Mouse (Mus musculus) large intestine, adult 2 months (tissue): Measurements from ENCODE around the gene Sox5. TPM values are rescaled to one million over a fixed set of nuclear protein-coding genes. Genes with fewer than 3 reads are reported as not detected.

Source experiments
- DNase-seq: peaks from one replicate; pipeline ENCODE4 v3.0.0-alpha.2; 2012; ENCODE audit warnings: low read depth, low spot score
- WGBS: fragments of 180-500 bp; shearing (Covaris S2); methylation state at CpG from one replicate; pipeline ENCODE4 v1.1.7; 2018; 5-methylcytosine and 5-hydroxymethylcytosine counted together
- polyA plus RNA-seq: library from polyadenylated mRNA; depleted of rRNA; stranded (reverse); fragments of >200 nt; gene quantifications from 2 replicates; pipeline ENCODE4 v1.2.3, GENCODE M21; 2012

Sox5 gene
- polyA plus RNA-seq, 1 experiment = 0.55 TPM

DNA sequence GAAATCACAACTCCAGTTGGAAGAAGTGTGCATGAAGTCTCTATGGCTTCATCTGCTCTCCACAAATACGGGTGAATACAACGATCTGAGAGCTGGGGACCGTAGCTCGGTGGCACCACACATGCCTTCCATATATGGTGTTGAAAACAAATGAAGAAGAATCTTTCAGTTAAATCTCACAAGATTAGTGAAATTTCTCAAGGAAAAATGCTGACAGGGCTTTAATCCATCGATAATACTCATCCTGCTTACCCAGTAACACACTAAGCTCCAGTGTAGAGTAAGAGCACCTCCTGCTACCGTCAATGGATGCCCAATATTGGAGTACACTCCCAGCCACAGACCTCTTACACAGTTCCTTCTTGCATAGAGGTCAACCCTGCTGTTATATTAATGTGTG is 678.2 kb downstream of the Sox5 start:
- 94% methylated on average over 6 of the region's 6 CpGs for WGBS
- no peak for DNase-seq

DNA sequence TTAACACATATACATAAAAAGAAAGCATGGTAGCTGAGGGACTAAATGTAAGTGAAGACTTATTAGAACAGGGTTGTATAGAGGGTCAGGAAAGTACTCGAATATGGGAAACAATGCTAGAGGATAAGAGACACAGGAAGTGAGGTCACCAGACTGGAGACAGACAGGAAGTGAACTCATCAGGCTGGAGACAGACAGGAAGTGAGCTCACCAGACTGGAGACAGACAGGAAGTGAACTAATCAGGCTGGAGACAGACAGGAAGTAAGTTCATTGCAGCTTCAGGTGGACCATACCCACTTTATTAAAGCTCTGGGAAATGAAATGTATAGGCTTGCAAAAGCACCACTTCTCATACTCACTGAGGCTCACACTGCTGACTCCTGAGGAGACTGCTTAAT is 680.9 kb downstream of the Sox5 start:
- 84% methylated on average over 1 of the region's 1 CpGs for WGBS
- DNase-seq = no peak

DNA sequence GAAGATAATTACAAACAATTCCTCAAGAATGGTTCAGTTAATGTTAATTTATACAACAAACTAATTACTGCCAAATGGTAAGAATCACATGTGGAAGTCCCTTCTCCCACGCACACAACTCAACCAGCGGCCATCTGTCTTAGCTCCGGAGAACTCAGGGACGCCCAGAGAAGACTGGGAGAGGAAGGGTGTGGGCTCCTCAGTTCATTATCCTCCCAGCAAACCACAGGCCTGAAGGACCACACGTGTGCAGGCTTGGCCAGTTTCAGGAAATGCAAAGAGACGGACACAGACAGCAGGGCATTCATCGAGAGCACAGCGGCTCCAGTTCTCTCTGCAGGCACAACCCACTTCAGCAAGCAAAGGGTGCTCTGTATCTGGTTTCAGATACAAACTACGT is 683.7 kb downstream of the Sox5 start:
- 67% methylated on average over 9 of the region's 9 CpGs for WGBS
- DNase-seq = no peak

DNA sequence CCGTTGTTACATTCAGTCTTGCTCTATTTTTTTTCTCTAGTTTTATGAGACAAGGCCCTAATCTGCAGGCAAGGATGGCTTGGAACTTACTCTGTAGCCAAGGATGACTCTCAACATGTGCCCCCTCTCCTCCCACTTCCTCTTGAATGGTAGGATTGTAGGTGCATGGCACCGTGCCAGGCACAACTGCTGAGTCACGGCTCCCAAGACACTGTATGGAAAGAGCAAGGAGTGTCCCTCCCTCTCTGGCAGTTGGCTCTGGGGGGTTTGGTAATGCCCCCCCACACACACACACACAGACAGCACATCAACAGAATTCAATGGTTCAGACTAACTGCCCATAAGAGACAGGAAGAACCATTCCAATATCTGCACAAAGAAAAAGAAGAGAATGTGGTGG is 693.5 kb downstream of the Sox5 start:
- DNase-seq = no peak
- 35% methylated on average over 3 of the region's 3 CpGs for WGBS

DNA sequence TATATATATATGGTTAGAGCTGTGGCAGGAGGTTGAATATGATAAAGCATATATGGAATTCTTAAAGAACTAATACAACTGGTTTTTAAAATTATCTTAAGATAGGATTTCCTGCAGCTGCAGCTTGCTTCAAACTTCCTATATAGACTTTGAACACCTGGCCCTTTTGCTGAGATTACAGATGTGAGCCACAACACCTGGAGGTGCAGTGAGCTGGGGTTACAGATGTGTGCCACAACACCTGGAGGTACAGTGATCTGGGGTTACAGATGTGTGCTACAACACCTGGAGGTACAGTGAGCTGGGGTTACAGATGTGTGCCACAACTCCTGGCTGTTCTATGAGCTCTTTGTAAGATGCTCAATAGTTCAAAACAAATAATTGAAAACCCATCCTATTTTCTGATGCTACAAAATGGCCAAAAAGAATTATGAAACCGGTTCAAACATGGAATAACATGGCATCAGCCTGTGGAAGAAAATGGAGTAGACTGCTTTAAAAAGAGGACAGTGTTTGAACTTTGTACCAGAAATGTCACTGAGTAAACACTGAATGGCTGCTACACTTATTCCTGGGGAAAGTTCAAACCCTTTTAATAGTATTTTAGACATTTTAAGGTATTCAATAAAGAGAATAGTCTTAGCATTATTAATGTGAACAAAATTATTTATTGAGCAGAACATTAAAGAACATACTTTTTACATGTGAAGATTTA is 695.5 kb downstream of the Sox5 start:
- WGBS = 31% methylated on average over 1 of the region's 1 CpGs
- no peak for DNase-seq

DNA sequence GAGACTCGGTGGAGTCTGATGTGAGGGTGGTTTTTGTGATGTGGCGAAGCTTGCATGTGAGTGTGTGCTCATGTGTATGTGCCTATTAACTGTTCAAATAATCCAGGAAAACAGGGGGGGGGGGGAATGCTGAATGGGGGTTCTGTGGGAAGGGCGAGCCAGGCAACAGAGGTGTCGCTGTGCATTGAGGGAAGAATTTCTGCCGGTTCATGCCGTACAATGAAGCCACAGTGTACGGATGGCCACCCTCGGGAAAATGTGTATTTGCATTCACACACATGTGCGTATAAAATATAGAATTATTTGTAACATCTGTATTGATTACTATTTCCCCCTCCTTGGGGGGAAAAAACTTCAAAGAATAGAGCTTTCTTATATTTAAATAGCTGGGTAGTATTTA is 699.5 kb downstream of the Sox5 start:
- DNase-seq = no peak
- 95% methylated on average over 9 of the region's 9 CpGs for WGBS

DNA sequence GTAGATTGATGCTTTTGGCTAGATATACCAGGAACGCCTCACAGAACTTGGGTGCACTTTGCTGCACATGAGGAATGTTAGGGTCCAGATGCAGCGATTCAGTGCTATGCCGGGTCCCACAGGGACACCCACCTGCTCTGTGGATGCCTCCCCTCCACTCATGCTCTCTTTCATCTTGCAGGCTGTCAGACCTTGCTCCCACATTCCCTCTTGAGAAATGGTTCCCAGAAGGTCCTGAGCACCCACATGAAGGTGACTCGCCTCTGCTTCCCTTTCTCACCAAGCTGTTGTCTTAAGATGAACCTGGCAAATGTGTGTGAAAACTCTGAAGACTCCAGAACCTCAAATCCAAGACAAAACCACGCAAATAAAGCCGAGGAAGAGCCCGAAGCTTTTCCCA is 704.0 kb downstream of the Sox5 start:
- 94% methylated on average over 7 of the region's 7 CpGs for WGBS
- no peak for DNase-seq

DNA sequence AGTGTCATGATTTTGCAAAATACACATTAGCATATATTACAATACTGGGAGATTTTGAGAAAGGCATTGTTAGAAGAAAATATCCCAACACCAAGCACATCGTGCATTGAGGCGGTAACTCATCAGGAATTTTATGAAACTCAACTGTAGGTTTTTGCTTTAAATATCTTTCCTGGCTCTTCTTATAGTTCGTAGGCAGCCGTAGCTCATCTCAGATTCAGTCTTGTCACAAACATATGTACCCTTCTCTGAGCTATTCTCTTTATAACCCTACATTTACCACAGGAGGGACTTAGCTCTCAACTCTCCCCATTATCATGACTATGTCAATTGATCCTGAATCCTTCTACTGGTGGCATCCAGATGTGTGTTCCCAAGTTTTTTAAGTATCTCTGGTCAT is 705.4 kb downstream of the Sox5 start:
- no peak for DNase-seq
- WGBS = 97% methylated on average over 4 of the region's 4 CpGs

DNA sequence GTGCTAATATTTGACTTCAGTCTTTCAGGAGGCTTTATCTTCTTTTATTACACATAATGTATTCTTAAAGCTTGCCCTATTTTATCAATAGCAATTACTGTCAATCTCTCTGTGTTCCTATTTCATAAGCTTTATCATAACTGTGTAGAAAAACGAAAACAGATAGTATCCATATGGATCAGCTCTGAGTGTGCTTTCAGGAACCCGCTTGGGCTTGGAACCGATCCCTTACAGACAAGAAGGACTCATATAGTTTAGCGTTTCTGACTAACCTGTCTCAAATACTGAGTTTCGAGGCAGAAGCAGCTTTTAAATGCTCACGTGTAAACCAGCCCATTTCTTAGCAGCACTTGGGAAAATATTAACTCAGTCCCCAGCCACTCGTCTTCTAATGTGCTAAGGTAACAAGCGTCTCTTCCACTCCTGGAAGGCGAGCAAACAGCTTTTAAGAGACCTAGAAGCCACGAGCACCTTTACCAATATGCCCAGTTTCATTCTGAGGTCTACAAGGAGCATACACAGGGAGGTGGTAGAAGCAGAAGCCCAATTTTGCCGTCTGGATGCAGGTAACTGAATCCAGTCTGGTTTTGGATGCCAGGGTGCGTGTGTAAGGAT is 706.3 kb downstream of the Sox5 start:
- 53% methylated on average over 12 of the region's 12 CpGs for WGBS
- no peak for DNase-seq

DNA sequence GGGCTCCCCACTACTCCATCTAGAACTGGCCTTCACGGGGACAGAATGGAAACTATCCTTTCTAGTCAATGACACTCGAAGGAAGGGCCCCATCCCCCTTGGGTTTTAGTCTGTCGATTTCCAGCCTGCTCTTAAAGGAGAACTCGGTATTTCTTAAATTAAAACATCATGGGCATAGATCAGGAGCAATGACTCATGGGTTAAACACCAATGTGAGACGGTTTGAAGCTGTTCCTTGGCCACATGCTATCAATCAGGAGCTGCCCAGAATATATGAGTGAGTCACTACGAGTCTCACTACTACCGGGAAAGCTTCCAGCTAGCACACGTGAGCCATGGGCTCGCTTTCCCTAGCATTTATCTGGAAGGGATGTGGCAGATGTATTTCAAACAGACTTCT is 707.0 kb downstream of the Sox5 start:
- WGBS = 14% methylated on average over 9 of the region's 9 CpGs
- DNase-seq = peak; percentile 29

DNA sequence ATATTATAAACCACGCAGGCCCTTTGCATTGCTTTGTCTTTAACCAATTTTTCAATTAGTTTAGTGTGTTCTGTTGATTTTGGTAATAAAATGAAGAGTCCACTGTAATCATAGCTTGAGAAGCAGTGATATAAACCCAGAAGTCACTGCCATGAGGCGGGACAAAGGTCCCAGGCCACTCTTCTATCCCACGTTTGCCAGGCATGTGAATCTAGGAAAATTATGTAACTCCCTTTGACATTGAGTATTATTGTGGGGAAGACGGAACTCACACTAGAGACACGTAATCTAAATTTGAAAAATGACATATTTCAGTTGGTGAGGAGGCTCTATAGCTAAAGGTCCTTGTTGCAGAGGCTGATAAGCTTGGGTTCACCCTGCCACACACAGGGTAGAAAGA is 711.3 kb downstream of the Sox5 start:
- no peak for DNase-seq

DNA sequence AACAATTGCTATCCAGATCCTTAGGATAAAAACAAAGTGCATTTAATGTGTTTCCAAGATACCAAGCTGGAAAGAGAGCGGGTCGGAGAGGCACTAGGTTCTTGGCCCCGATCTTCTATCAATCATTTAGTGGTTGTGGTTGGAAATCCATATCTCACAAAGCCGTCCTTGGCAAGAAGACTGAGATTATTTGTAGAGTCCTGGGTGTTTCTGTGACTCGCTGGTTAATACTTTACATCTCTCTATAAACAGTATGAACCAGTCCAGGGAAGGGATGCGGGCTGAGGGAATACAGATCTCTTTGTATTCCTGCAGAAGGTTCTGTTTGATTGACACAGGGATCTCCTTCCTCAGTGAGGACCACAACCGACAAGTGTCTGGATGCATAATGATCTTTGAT is 714.3 kb downstream of the Sox5 start:
- WGBS = 31% methylated on average over 7 of the region's 7 CpGs
- DNase-seq = no peak

More for the DNA sequence above, 711.3 kb downstream of the Sox5 start:
- WGBS = 83% methylated on average over 5 of the region's 5 CpGs

DNA sequence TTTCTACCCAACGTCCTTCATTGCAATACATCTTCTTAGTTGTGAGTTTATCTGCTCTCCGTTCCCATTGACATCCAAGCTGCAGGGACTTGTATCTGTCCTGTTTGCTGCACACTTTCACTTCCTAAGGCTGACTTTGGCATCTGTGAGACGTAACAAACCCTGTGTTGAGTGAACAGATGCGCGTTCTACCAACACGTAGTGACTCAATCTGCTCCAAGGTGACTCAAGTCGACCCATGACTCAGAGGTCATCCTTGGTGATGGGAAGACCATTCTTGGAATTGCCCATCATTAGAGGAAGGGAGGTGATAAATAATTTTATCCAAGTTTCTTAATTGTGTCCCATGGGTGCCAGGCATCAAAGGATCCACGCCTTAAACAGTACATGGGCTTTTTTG is 719.3 kb downstream of the Sox5 start:
- no peak for DNase-seq
- 92% methylated on average over 8 of the region's 8 CpGs for WGBS

DNA sequence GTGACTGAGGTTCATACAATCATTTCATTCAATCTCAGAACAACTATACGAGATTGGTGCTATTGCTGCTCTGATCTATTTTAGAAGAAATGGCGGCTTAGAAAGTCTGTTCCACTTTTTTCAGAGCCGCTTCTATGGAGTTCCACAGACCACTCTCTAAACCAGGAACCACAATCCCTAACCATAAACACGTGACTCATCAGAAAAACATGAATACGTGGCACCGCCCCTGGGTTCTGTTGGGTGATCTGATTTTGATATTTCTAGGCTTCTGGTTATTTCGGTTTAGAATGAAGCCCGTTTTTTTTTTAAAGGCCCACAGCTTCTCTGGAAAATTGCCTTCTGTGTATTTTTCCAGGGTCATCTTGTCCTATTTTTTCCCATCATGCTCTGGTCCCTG is 720.0 kb downstream of the Sox5 start:
- no peak for DNase-seq
- 84% methylated on average over 8 of the region's 8 CpGs for WGBS

DNA sequence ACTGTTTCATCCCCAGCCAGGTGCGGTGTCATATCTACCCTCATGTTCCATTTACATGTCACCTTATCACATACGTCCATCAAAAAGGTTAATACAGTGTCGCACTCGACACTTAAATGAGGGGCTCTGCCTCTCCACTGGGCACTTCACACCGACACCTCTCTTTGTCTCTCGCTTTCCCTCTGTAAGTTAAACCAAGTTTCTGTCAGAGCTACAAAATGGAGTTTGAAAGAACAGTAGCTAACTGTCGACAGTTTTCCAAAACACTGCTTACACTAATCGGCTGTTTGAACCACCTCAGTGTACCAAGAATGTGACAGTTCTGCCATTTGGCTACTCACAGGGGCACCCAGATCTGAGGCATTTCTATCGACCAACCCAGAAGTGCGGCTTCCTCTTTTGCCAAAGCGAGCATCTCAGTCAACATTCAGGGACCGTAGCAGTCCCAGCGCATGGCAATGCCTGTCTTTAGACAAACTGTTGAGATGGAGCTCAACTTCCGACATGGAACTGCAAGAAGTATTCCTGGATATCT is 724.6 kb downstream of the Sox5 start:
- no peak for DNase-seq
- 69% methylated on average over 14 of the region's 14 CpGs for WGBS

DNA sequence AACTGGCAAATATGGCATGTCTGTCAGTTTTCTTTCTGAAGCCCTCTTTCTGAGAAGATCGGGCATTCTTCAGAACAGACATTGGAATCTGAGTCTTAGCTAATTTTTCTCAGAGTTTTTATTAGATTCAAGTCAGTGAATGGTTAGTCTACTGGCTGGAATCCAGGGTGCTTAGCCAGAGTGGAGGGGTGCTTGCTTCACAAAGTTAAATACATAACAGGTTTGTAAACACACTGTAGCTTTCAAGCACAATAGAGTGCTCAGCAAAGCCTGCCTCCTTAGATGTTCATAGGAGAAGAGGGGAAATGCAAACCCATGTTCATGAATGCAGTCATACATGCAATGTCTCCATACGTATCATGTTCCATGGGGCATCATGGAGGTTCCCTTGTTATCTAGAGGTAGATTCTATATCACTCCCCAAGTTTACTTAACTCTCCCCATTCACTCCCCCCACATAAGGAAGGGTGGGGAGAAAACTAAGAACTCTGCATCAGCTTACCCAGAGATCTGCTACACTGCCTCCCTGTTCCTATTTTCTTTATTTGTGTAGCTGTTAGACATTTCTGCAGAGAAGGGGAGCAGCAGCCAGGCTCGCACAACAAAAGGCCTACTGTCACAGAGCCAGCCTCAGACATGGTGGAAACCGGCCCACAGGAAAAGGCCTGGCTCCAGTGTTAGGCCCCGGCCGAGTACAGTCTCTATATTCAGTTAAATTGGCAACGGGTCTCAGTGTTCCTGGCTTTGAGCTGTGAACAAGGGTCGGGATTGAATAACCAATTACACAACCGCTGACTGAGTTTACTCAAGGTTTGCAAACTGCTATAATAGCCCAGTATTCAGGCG is 725.3 kb downstream of the Sox5 start:
- DNase-seq = no peak
- WGBS = 18% methylated on average over 10 of the region's 10 CpGs

DNA sequence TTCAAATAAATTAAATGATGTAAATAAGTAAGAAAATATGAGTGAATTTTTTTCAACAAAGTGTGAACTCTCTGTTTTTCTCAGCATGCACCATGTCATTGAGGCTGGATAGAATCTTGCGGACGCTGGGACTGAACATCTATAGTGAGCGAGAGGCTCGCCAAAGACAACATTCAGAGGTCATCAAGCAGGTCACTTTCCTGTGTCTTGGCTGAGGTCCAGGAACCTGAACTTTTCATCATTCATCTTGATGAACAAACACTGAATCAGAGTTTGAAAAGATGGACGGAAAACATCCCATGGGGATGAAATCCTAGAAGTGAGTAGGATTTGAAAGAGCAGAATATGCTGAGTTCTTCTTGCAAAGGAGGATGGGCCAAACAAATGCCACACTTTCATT is 729.3 kb downstream of the Sox5 start:
- DNase-seq = no peak
- 83% methylated on average over 5 of the region's 5 CpGs for WGBS

DNA sequence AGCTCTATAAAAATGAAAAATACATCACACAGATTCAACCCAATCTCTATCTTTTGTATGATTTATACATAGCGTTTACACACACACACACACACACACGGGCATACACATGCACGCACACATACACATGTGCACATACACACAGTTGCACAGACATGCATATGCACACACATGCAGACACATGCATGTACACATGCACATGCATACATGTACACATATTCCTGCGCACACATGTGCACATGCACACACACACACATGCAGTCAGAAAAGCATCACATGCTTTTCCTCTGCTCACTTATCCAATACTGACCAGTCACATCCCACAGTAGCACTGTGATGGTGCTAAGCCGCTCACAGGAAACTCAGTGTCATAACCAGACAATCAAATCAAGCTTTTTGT is 730.5 kb downstream of the Sox5 start:
- no peak for DNase-seq
- 93% methylated on average over 5 of the region's 5 CpGs for WGBS

DNA sequence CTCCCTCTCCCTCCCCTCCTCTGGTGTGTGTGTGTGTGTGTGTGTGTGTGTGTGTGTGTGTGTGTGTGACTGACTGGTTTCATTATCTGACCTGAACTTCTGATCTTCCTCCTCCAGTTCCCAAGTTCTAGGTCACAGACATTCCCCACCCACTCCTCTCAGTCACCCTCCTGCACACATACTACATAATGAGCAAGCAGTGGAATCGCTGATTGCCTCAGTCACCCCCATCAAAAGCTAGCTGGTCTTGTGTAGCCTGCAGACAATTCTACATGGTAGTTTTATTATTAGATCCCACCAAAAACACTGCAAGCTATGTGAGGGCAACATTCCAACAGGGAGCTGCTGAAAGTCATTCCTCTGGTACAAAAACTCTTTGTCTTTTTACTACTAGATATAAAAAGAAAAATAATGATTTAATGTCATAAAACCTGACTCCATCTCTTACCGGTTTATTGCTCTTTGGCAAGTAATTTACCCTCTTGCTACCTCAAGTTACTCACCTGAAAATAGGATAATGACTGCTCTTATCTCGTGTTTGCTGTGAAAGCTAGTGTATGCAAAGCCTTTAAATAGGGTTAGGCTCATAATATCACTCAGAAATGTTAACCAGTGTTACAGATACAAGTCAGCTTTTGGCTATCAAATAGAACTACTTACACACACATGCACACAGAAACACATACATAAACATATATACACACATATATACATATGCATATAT is 733.4 kb downstream of the Sox5 start:
- no peak for DNase-seq
- 22% methylated on average over 3 of the region's 3 CpGs for WGBS

DNA sequence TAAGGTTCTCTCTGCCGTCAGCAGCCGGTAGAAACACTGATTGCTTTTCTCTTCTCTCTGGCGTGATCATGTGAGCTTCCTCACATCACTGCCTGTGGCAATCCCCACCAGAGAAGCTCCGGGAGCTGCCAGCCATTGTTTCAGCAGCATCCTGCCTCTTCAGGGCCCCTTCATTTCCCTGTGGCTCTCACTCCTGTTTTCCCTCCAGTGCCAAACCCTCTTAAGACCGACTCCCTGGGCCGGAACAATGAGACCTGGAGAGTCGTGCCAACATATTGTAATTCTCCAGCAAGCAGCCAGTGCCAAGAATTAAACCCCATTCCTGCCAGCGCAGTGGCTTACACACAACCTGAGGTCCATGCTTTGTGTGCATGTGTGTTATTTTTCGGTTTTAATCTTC is 736.3 kb downstream of the Sox5 start:
- WGBS = 56% methylated on average over 9 of the region's 9 CpGs
- DNase-seq = no peak
